Mouse (Mus musculus) lung, embryonic 14.5 days (tissue): ENCODE data around the gene Apoa2. TPM values are rescaled to one million over a fixed set of nuclear protein-coding genes. Genes with fewer than 3 reads are reported as not detected.

Experiments used
- ATAC-seq: fragments of 200-750 bp; cut with Nextera tagmentation; 2 replicates; pipeline ENCODE4 v1.8.0; 2017; ENCODE audit warnings: mild to moderate bottlenecking, moderate TSS enrichment, moderate library complexity; ENCODE audit not compliant: insufficient read depth
- DNase-seq: peaks from one replicate; pipeline ENCODE4 v3.0.0-alpha.2; 2015
- H3K27ac ChIP-seq: fragments of 300-500 bp; sonication (generic); 2 replicates; pipeline ENCODE4 v1.5.1; 2014; ENCODE audit warnings: low read depth, mild to moderate bottlenecking, moderate library complexity
- H3K27me3 ChIP-seq: fragments of 300-500 bp; sonication (generic); 2 replicates; pipeline ENCODE4 v1.6.1; 2014; ENCODE audit warnings: low read length, control low read depth; ENCODE audit not compliant: insufficient read depth
- H3K36me3 ChIP-seq: fragments of 300-500 bp; sonication (generic); 2 replicates; pipeline ENCODE4 v1.6.1; 2014; ENCODE audit warnings: control low read depth; ENCODE audit not compliant: insufficient read depth
- H3K4me1 ChIP-seq: fragments of 300-500 bp; sonication (generic); 2 replicates; pipeline ENCODE4 v1.6.1; 2014; ENCODE audit warnings: antibody characterized with exemption, control low read depth; ENCODE audit not compliant: insufficient read depth
- H3K4me2 ChIP-seq: fragments of 300-500 bp; sonication (generic); 2 replicates; pipeline ENCODE4 v1.6.1; 2014; ENCODE audit warnings: mild to moderate bottlenecking
- H3K4me3 ChIP-seq: fragments of 300-500 bp; sonication (generic); 2 replicates; pipeline ENCODE4 v1.5.1; 2014; ENCODE audit warnings: low read depth, low read length
- H3K9ac ChIP-seq: fragments of 300-500 bp; sonication (generic); 2 replicates; pipeline ENCODE4 v1.6.1; 2014
- H3K9me3 ChIP-seq: fragments of 300-500 bp; sonication (generic); 2 replicates; pipeline ENCODE4 v1.6.1; 2016; ENCODE audit warnings: low read depth, low read length, control low read depth
- CTCF ChIP-seq: IDR thresholded peaks from 2 replicates; pipeline ENCODE4 v1.5.1; 2016; ENCODE audit warnings: antibody characterized with exemption, low read depth
- WGBS: fragments of 180-500 bp; shearing (Covaris S2); extraction: QIAGEN DNeasy Blood & Tissue Kit; methylation state at CpG from one replicate; pipeline ENCODE4 v1.1.7; 2014; 5-methylcytosine and 5-hydroxymethylcytosine counted together
- polyA plus RNA-seq: library from polyadenylated mRNA; unstranded; fragments of >200 nt; fragmentation: Nextera tagmentation; extraction: Ambion mirVana; gene quantifications from 2 replicates; pipeline ENCODE4 v1.2.1, GENCODE M21; 2014

The Apoa2 gene
- polyA plus RNA-seq, 1 experiment from 2014 or later = 3.7 TPM

DNA sequence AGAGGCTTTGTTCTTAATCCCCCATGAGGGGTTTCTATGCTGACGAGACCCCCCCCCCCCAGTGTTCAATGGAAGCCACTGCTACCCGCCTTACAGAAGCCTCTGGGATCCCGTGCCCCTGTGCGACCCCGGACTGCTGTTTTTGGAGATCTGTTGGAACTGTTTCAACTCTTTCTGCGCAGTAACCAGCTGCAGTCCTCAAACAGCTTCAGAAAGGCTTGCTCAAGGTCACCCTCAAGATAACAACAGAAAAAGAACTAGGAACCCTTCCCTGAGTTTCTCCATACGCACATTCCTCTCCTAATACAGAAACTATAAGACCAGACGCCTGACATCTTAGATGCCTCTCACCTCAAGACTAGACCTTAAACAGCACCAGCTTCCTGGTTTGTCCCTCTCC, 35.8 kb upstream of the Apoa2 start:
- WGBS = 13% methylated on average over 8 of the region's 8 CpGs
- no peak overlapping the region for H3K4me3 ChIP-seq
- peak; percentile 65 for DNase-seq
- peak; percentile 40; the same call in 1 of the 2 replicates for ATAC-seq
- no peak overlapping the region for H3K9ac ChIP-seq
- H3K9me3 ChIP-seq = no peaks in the 10 kb centered on the region
- peaks cover 10% of the 10 kb centered on the region for H3K4me1 ChIP-seq
- H3K4me2 ChIP-seq = peak overlapping the region; percentile 31
- peak overlapping the region; percentile 65 for H3K27ac ChIP-seq
- no peaks in the 10 kb centered on the region for H3K36me3 ChIP-seq
- peaks cover 19% of the 10 kb centered on the region for H3K27me3 ChIP-seq
- TF ChIP-seq CTCF = no peak

DNA sequence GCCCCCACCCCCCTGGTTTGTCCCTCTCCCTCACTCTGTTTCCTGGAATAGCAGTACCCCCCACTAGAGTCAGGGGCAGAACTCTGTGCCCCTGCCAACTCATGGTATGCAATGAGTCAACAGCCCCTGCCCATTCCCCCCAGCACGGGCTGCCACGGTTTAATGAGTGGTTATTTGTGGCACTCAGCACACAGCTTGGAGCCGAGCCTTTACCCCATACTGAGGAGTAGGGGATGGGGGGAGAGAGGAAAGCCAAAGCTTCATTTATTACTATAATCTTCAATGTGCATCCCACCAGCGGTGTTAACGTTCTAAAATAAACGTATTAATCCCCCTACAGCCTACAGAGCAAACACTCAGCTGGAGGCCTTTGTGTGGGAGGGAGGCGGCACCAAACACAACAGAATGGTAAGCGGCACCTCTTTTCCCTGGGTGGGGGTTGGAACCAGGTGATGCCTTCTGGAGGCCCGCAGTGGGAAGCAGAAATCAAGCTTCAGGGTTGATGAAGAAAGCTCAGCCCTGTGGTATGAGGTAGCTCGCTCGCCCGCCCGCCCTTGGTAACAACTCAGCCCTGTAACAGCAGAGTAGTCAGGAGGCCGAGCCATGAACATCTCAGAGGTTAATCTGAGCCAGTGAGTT, 35.3 kb upstream of the Apoa2 start:
- Histone ChIP-seq H3K36me3 (no peaks in the 10 kb centered on the region), H3K4me1 (peaks cover 10% of the 10 kb centered on the region), H3K27me3 (peaks cover 24% of the 10 kb centered on the region), H3K9ac (no peak overlapping the region), H3K27ac (peak overlapping the region; percentile 65), H3K9me3 (no peaks in the 10 kb centered on the region), H3K4me2 (peak overlapping the region; percentile 31), H3K4me3 (no peak overlapping the region)
- no peak for DNase-seq
- TF ChIP-seq CTCF = no peak
- peak; percentile 61 for ATAC-seq
- WGBS = 45% methylated on average over 14 of the region's 14 CpGs

- Histone ChIP-seq H3K4me2 (no peak overlapping the region), H3K27me3 (peaks cover 36% of the 10 kb centered on the region), H3K36me3 (no peaks in the 10 kb centered on the region), H3K4me3 (no peak overlapping the region), H3K4me1 (peaks cover 10% of the 10 kb centered on the region), H3K9ac (no peak overlapping the region), H3K27ac (no peak overlapping the region), H3K9me3 (no peaks in the 10 kb centered on the region)
- DNase-seq (no peak), ATAC-seq (no peak)
- TF ChIP-seq CTCF = no peak
- 90% methylated on average over 9 of the region's 9 CpGs for WGBS
Observed at GRCm38 (mm10) chr1:171190832-171191231, 34.0 kb upstream of the Apoa2 start.

DNA sequence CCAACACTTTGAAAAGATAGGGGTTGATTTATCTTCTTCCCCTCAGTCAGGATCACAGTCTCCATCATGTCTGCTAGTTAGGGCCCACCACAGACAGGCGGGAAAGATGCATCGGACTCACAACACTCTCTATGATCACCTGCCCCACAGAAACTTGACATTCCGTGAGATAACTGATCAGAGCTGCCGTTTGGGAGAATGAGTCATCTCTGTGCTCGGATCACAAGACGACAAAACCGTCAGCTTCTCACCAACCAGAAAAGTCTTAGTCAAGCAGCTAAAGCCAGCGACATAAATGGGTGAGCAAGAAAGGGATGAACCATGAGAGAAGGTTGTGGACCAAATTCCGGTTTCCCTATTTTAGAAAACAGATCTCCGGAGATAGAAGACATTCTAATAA, 32.6 kb upstream of the Apoa2 start:
- Histone ChIP-seq H3K36me3 (no peaks in the 10 kb centered on the region), H3K4me1 (peaks cover 10% of the 10 kb centered on the region), H3K4me2 (no peak overlapping the region), H3K27ac (no peak overlapping the region), H3K9me3 (no peaks in the 10 kb centered on the region), H3K9ac (no peak overlapping the region), H3K27me3 (peaks cover 51% of the 10 kb centered on the region), H3K4me3 (no peak overlapping the region)
- 37% methylated on average over 10 of the region's 10 CpGs for WGBS
- no peak for DNase-seq
- no peak for TF ChIP-seq CTCF
- no peak for ATAC-seq

GRCm38 (mm10) chr1:171193093-171193840, 31.6 kb upstream of the Apoa2 start:
- Histone ChIP-seq H3K4me2 (peak overlapping the region; percentile 44), H3K4me3 (peak overlapping the region; percentile 10; the same call in 1 of the 2 replicates), H3K36me3 (no peaks in the 10 kb centered on the region), H3K9me3 (no peaks in the 10 kb centered on the region), H3K27me3 (peaks cover 51% of the 10 kb centered on the region), H3K4me1 (peaks cover 10% of the 10 kb centered on the region), H3K9ac (no peak overlapping the region), H3K27ac (no peak overlapping the region)
- DNase-seq (peak; percentile 26), ATAC-seq (no peak)
- WGBS = 7% methylated on average over 18 of the region's 18 CpGs
- TF ChIP-seq CTCF = no peak

DNA sequence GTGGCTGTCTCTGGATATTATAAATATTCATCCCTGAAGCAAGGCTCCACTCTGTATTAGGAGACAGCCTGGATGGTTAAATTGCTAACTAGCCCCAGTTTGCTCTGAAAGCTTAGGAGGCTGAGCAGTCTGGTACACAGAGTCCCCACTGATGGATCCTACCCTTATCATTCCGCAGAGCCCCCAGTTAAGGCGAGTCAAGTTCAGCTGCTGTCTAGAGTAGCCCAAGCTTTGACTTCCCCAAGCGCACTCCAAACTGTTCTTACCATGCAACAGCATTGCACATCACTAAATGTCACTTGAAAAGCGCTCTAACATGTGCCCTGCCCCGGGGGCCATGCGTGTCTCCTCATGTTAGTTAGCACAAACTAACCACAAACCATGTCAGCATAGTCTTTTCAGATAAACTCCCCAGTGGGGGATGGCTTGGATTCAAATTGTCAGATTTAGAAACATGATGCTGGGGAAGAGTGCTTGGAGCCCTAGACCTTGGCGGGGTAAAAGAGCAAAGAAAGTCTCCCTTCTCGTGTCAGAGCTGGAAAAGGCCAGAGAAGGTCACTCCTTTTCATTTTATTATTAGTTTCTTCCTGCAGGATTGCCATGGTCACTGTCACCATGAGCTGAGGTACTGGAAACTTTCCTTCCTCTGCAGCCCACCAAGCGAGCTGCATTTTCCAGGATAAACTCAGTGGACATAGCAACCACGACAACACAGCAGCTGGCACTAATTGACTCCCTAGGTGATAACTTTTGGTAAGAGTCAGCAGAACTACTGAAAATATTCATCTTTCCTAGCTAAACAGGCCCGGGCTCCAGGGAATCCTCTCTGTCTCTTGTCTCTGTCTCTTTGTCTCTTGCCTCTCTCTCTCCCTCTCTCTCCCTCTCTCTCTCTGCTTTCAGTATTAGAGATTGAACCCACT, 30.7 kb upstream of the Apoa2 start:
- ATAC-seq (no peak), DNase-seq (no peak)
- Histone ChIP-seq H3K9me3 (no peaks in the 10 kb centered on the region), H3K27me3 (peaks cover 51% of the 10 kb centered on the region), H3K27ac (no peak overlapping the region), H3K36me3 (no peaks in the 10 kb centered on the region), H3K4me3 (no peak overlapping the region), H3K9ac (no peak overlapping the region), H3K4me2 (no peak overlapping the region; the same call in 1 of the 2 replicates), H3K4me1 (peaks cover 6% of the 10 kb centered on the region)
- WGBS = 31% methylated on average over 11 of the region's 11 CpGs
- TF ChIP-seq CTCF = no peak
